Mouse (Mus musculus) heart, embryonic 14.5 days (tissue): ENCODE measurements around the gene Sgms2. TPM values are rescaled to one million over a fixed set of nuclear protein-coding genes. Genes with fewer than 3 reads are reported as not detected.
"Not testable (repeated sequence)": the region's sequence is repeated elsewhere in the genome, so short reads cannot be mapped to it uniquely, and the experiment has no call there.

ENCODE experiments used
- ATAC-seq: fragments of 200-750 bp; cut with Nextera tagmentation; 2 replicates; pipeline ENCODE4 v1.8.0; 2017; ENCODE audit warnings: low read depth, moderate TSS enrichment; ENCODE audit not compliant: insufficient number of reproducible peaks, insufficient read depth, low FRiP score
- H3K27ac ChIP-seq, 2 experiments: fragments of 200-500 bp in 1 of 2; fragments of 300-500 bp in 1 of 2; sonication (generic) in 1 of 2; replicated peaks in 1 of 2; 2 replicates each; pipeline ENCODE4 v1.5.1; 2012 to 2014; ENCODE audit warnings: low read depth in 2 of 2, low read length in 2 of 2, control low read depth in 1 of 2, mild to moderate bottlenecking in 1 of 2, mixed read lengths in 1 of 2; ENCODE audit not compliant: control insufficient read depth in 1 of 2, insufficient read depth in 1 of 2
- H3K27me3 ChIP-seq: fragments of 300-500 bp; sonication (generic); 2 replicates; pipeline ENCODE4 v1.6.1; 2014; ENCODE audit warnings: mild to moderate bottlenecking, low read length, control low read depth; ENCODE audit not compliant: control insufficient read depth, insufficient read depth
- H3K36me3 ChIP-seq: fragments of 300-500 bp; sonication (generic); 2 replicates; pipeline ENCODE4 v1.6.1; 2014; ENCODE audit warnings: mild to moderate bottlenecking, control low read depth, low read length, mixed read lengths; ENCODE audit not compliant: control insufficient read depth, insufficient read depth
- H3K4me1 ChIP-seq, 2 experiments: fragments of 200-500 bp in 1 of 2; fragments of 300-500 bp in 1 of 2; sonication (generic) in 1 of 2; 2 replicates each; pipeline ENCODE4 v1.6.1; 2012 to 2014; ENCODE audit warnings: low read length in 2 of 2, control low read depth in 1 of 2, mixed read lengths in 1 of 2; ENCODE audit not compliant: control insufficient read depth in 2 of 2, insufficient read depth in 2 of 2
- H3K4me2 ChIP-seq: fragments of 300-500 bp; sonication (generic); 2 replicates; pipeline ENCODE4 v1.6.1; 2014; ENCODE audit warnings: mild to moderate bottlenecking, low read length
- H3K4me3 ChIP-seq, 2 experiments: fragments of 200-500 bp in 1 of 2; fragments of 300-500 bp in 1 of 2; sonication (generic) in 1 of 2; 2 replicates each; pipeline ENCODE4 v1.5.1; 2012 to 2014; ENCODE audit warnings: low read length in 2 of 2, mild to moderate bottlenecking in 2 of 2, control low read depth in 1 of 2, low read depth in 1 of 2, moderate library complexity in 1 of 2; ENCODE audit not compliant: control insufficient read depth in 1 of 2, insufficient read depth in 1 of 2
- H3K9ac ChIP-seq: fragments of 300-500 bp; sonication (generic); 2 replicates; pipeline ENCODE4 v1.6.1; 2014; ENCODE audit warnings: mild to moderate bottlenecking, low read length
- H3K9me3 ChIP-seq: fragments of 300-500 bp; sonication (generic); 2 replicates; pipeline ENCODE4 v1.6.1; 2016; ENCODE audit warnings: low read length, control low read depth; ENCODE audit not compliant: control insufficient read depth
- WGBS: fragments of 180-500 bp; shearing (Covaris S2); extraction: QIAGEN DNeasy Blood & Tissue Kit; methylation state at CpG from one replicate; pipeline ENCODE4 v1.1.7; 2014; 5-methylcytosine and 5-hydroxymethylcytosine counted together
- polyA plus RNA-seq: library from polyadenylated mRNA; unstranded; fragments of >200 nt; fragmentation: Nextera tagmentation; extraction: Ambion mirVana; gene quantifications from 2 replicates; pipeline ENCODE4 v1.2.1, GENCODE M21; 2014

Sgms2 gene
- polyA plus RNA-seq, 1 experiment from 2014 or later: 0.65 TPM

- peaks cover 9 to 12% of the 10 kb centered on the region in 2 experiments for H3K4me1 ChIP-seq
- 79% methylated on average over 4 of the region's 4 CpGs for WGBS
- ATAC-seq: no peak
- no peak overlapping the region for H3K27ac ChIP-seq
- H3K27me3 ChIP-seq: no peaks in the 10 kb centered on the region
- H3K4me2 ChIP-seq: no peak overlapping the region
- no peak overlapping the region for H3K4me3 ChIP-seq
- no peaks in the 10 kb centered on the region for H3K36me3 ChIP-seq
- no peaks in the 10 kb centered on the region for H3K9me3 ChIP-seq
- no peak overlapping the region for H3K9ac ChIP-seq
Observed at GRCm38 (mm10) chr3:131339280-131339679, 151.9 kb downstream of the Sgms2 start.

- not testable (repeated sequence) for H3K27me3 ChIP-seq, H3K9me3 ChIP-seq, H3K9ac ChIP-seq, H3K27ac ChIP-seq, H3K36me3 ChIP-seq, H3K4me3 ChIP-seq, ATAC-seq, H3K4me2 ChIP-seq
- whole genome bisulfite sequencing: 97% methylated on average over 7 of the region's 7 CpGs
- peaks cover 16% of the 10 kb centered on the region in 2 experiments for H3K4me1 ChIP-seq
Observed at GRCm38 (mm10) chr3:131337749-131338148, 153.5 kb downstream of the Sgms2 start.

- Histone ChIP-seq H3K9me3 (no peaks in the 10 kb centered on the region), H3K27me3 (no peaks in the 10 kb centered on the region), H3K4me2 (no peak overlapping the region), H3K27ac (no peak overlapping the region), H3K9ac (no peak overlapping the region), H3K4me1 (peaks cover 16% of the 10 kb centered on the region in 2 experiments), H3K36me3 (no peaks in the 10 kb centered on the region), H3K4me3 (no peak overlapping the region)
- 92% methylated on average over 8 of the region's 8 CpGs for WGBS
- no peak for ATAC-seq
Observed at GRCm38 (mm10) chr3:131336629-131337028, 154.6 kb downstream of the Sgms2 start.

GRCm38 (mm10) chr3:131335117-131335547 lies 156.1 kb downstream of the Sgms2 start:
- Histone ChIP-seq H3K9me3 (no peaks in the 10 kb centered on the region), H3K4me3 (peak overlapping the region in 1 of 2 experiments; percentile 17; a peak in 2 of 4 replicates), H3K27ac (peak overlapping the region; percentile 53 to 75; a peak in 3 of 4 replicates), H3K4me2 (peak overlapping the region; percentile 70), H3K27me3 (no peaks in the 10 kb centered on the region), H3K9ac (peak overlapping the region; percentile 54), H3K4me1 (peaks cover 16% of the 10 kb centered on the region in 2 experiments), H3K36me3 (no peaks in the 10 kb centered on the region)
- ATAC-seq: 0 out of 2 replicates have a peak, but pooled peaks have one; percentile 9
- WGBS: 51% methylated on average over 8 of the region's 8 CpGs

- Histone ChIP-seq H3K4me2 (no peak overlapping the region), H3K9me3 (no peaks in the 10 kb centered on the region; the same call in 1 of the 2 replicates), H3K36me3 (no peaks in the 10 kb centered on the region), H3K27ac (no peak overlapping the region), H3K9ac (no peak overlapping the region), H3K27me3 (no peaks in the 10 kb centered on the region), H3K4me3 (no peak overlapping the region), H3K4me1 (no peaks in the 10 kb centered on the region)
- no peak for ATAC-seq
- WGBS: 82% methylated on average over 7 of the region's 7 CpGs
Observed at GRCm38 (mm10) chr3:131327189-131327588, 164.0 kb downstream of the Sgms2 start.

- Histone ChIP-seq H3K9me3 (no peaks in the 10 kb centered on the region; the same call in 1 of the 2 replicates), H3K9ac (no peak overlapping the region), H3K4me1 (no peaks in the 10 kb centered on the region), H3K36me3 (no peaks in the 10 kb centered on the region), H3K27ac (no peak overlapping the region), H3K4me3 (no peak overlapping the region), H3K27me3 (no peaks in the 10 kb centered on the region), H3K4me2 (no peak overlapping the region)
- no peak for ATAC-seq
- 74% methylated on average over 4 of the region's 4 CpGs for WGBS
Observed at GRCm38 (mm10) chr3:131326637-131327036, 164.6 kb downstream of the Sgms2 start.

- Histone ChIP-seq H3K27me3 (no peaks in the 10 kb centered on the region), H3K4me2 (no peak overlapping the region), H3K9ac (no peak overlapping the region), H3K4me1 (no peaks in the 10 kb centered on the region), H3K9me3 (no peaks in the 10 kb centered on the region), H3K4me3 (no peak overlapping the region), H3K27ac (no peak overlapping the region), H3K36me3 (no peaks in the 10 kb centered on the region)
- no peak for ATAC-seq
- 61% methylated on average over 14 of the region's 14 CpGs for WGBS
Observed at GRCm38 (mm10) chr3:131322081-131322815, 169.0 kb downstream of the Sgms2 start.
